Mouse (Mus musculus): ENCODE measurements around the gene Furin. TPM values are rescaled to one million over a fixed set of nuclear protein-coding genes. Genes with fewer than 3 reads are reported as not detected.

The Furin gene
- polyA plus RNA-seq, 1 experiment from 2014 or later: 13.2 TPM

DNA sequence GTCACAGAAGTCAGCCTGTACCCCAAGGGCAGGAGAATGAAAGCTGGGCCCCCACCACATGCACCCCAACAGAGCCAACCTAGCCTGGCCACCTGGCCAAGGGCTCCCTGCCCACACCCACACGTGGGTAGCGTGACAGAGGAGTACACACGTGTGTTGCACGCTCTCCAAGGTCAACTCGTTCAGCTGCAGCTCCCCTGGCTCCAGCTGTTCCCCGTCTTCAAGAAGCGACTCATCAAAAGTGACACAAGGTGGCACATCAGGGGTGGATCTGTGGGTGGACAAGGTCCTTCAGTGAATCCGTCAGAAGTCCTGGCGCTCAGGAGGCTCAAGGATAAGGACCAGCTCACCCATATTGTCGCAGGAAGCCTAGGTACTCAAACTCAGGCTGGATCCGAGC lies 22.3 kb downstream of the Furin start:
- no peak for ATAC-seq (ENCODE audit: insufficient number of reproducible peaks, insufficient read depth, low FRiP score, low TSS enrichment, low read depth)

DNA sequence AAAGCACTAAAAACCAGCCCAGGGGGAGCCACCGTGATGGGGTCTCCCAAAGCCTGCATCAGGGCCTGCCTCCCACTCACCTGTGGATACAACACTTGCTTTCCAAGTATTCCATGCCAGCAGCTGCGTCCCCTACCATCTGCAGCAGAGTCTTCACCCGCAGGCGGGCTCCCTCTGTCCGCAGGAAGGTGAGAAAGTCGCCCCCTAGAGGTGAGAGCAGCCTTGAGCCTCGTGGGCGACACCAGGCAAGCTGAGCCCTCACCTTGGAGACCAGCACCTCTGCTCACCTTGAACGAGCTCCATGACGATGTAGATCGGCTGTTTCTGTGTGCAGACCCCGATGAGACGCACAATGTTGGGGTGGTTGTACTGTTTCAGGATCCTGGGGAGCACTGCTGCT lies 25.7 kb downstream of the Furin start:
- no peaks in the 10 kb centered on the region for H3K9me3 ChIP-seq
- no peak overlapping the region for H3K27ac ChIP-seq
- H3K9ac ChIP-seq (replicated peaks): no peak overlapping the region
- H3K36me3 ChIP-seq: peaks cover 41% of the 10 kb centered on the region
- no peaks in the 10 kb centered on the region for H3K4me1 ChIP-seq (replicated peaks)
- no peak for ATAC-seq (ENCODE audit: insufficient number of reproducible peaks, insufficient read depth, low FRiP score, low TSS enrichment, low read depth)
- H3K4me3 ChIP-seq (replicated peaks): no peak overlapping the region
- WGBS: 65% methylated on average over 13 of the region's 13 CpGs
- peaks cover 20% of the 10 kb centered on the region; the same call in 1 of the 2 replicates for H3K27me3 ChIP-seq
- no peak overlapping the region for H3K4me2 ChIP-seq

More for the DNA sequence above, 22.3 kb downstream of the Furin start:
- Histone ChIP-seq H3K9ac (replicated peaks) (0 out of 2 replicates have a peak overlapping the region, but pooled peaks have one; percentile 37), H3K9me3 (no peaks in the 10 kb centered on the region), H3K4me2 (no peak overlapping the region), H3K27ac (no peak overlapping the region), H3K36me3 (peaks cover 41% of the 10 kb centered on the region), H3K27me3 (peaks cover 20% of the 10 kb centered on the region; the same call in 1 of the 2 replicates), H3K4me1 (replicated peaks) (peaks cover 17% of the 10 kb centered on the region), H3K4me3 (replicated peaks) (no peak overlapping the region)
- 72% methylated on average over 11 of the region's 11 CpGs for WGBS

- no peak overlapping the region for H3K4me3 ChIP-seq (replicated peaks)
- peaks cover 36% of the 10 kb centered on the region for H3K36me3 ChIP-seq
- H3K27me3 ChIP-seq: peaks cover 15% of the 10 kb centered on the region; the same call in 1 of the 2 replicates
- WGBS: 33% methylated on average over 6 of the region's 6 CpGs
- no peaks in the 10 kb centered on the region for H3K4me1 ChIP-seq (replicated peaks)
- H3K9ac ChIP-seq (replicated peaks): no peak overlapping the region
- ATAC-seq (ENCODE audit: insufficient number of reproducible peaks, insufficient read depth, low FRiP score, low TSS enrichment, low read depth): no peak
- H3K4me2 ChIP-seq: no peak overlapping the region
- H3K27ac ChIP-seq: no peak overlapping the region
- no peaks in the 10 kb centered on the region for H3K9me3 ChIP-seq
Measured at GRCm38 (mm10) chr7:80377471-80377870, 27.8 kb downstream of the Furin start.

GRCm38 (mm10) chr7:80376192-80376591 lies 29.0 kb downstream of the Furin start:
- Histone ChIP-seq H3K27ac (no peak overlapping the region), H3K27me3 (0 out of 2 replicates have a peak, but pooled peaks cover 2% of the 10 kb centered on the region), H3K4me2 (no peak overlapping the region), H3K9me3 (no peaks in the 10 kb centered on the region), H3K4me1 (replicated peaks) (no peaks in the 10 kb centered on the region), H3K4me3 (replicated peaks) (no peak overlapping the region), H3K9ac (replicated peaks) (no peak overlapping the region), H3K36me3 (peaks cover 23% of the 10 kb centered on the region)
- WGBS: 87% methylated on average over 10 of the region's 10 CpGs
- ATAC-seq (ENCODE audit: insufficient number of reproducible peaks, insufficient read depth, low FRiP score, low TSS enrichment, low read depth): no peak

GRCm38 (mm10) chr7:80375376-80376039 lies 29.7 kb downstream of the Furin start:
- no peaks in the 10 kb centered on the region for H3K9me3 ChIP-seq
- ATAC-seq (ENCODE audit: insufficient number of reproducible peaks, insufficient read depth, low FRiP score, low TSS enrichment, low read depth): no peak
- no peaks in the 10 kb centered on the region for H3K27me3 ChIP-seq
- no peak overlapping the region for H3K4me3 ChIP-seq (replicated peaks)
- H3K27ac ChIP-seq: no peak overlapping the region
- H3K4me1 ChIP-seq (replicated peaks): no peaks in the 10 kb centered on the region
- H3K36me3 ChIP-seq: peaks cover 18% of the 10 kb centered on the region; the same call in 1 of the 2 replicates
- 82% methylated on average over 9 of the region's 9 CpGs for WGBS
- no peak overlapping the region for H3K9ac ChIP-seq (replicated peaks)
- no peak overlapping the region for H3K4me2 ChIP-seq

- H3K27ac ChIP-seq: no peak overlapping the region
- no peaks in the 10 kb centered on the region for H3K9me3 ChIP-seq
- no peak overlapping the region for H3K4me3 ChIP-seq (replicated peaks)
- H3K9ac ChIP-seq (replicated peaks): no peak overlapping the region
- H3K4me2 ChIP-seq: no peak overlapping the region
- WGBS: 86% methylated on average over 3 of the region's 3 CpGs
- no peaks in the 10 kb centered on the region for H3K27me3 ChIP-seq
- peaks cover 6% of the 10 kb centered on the region for H3K4me1 ChIP-seq (replicated peaks)
- peaks cover 14% of the 10 kb centered on the region; the same call in 1 of the 2 replicates for H3K36me3 ChIP-seq
- ATAC-seq (ENCODE audit: insufficient number of reproducible peaks, insufficient read depth, low FRiP score, low TSS enrichment, low read depth): no peak
Measured at GRCm38 (mm10) chr7:80374733-80375132, 30.5 kb downstream of the Furin start.

DNA sequence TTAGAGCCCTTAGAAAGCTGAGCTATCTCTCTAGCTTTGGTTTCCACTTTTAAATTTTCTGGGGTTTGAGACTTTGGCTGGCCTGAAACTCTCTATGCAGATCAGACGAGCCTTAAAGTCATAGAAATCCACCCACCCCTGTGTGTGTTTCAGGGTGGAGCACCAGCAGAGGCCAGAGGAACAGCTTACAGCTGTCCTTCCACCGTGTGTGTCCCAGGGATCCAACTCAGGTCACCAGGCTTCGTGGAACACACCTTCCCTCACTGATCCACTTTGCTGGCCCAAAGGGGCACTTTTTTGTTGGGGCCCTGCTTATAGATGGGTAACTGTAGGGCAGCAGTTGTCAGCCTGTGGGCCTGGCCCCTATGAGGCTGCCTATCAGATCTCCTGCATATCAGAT lies 31.0 kb downstream of the Furin start:
- H3K4me1 ChIP-seq (replicated peaks): peaks cover 10% of the 10 kb centered on the region
- no peak overlapping the region for H3K4me3 ChIP-seq (replicated peaks)
- H3K9ac ChIP-seq (replicated peaks): no peak overlapping the region
- H3K27me3 ChIP-seq: no peaks in the 10 kb centered on the region
- H3K36me3 ChIP-seq: peaks cover 9% of the 10 kb centered on the region; the same call in 1 of the 2 replicates
- no peaks in the 10 kb centered on the region for H3K9me3 ChIP-seq
- no peak overlapping the region for H3K27ac ChIP-seq
- 60% methylated on average over 3 of the region's 3 CpGs for WGBS
- ATAC-seq (ENCODE audit: insufficient number of reproducible peaks, insufficient read depth, low FRiP score, low TSS enrichment, low read depth): no peak
- H3K4me2 ChIP-seq: no peak overlapping the region

DNA sequence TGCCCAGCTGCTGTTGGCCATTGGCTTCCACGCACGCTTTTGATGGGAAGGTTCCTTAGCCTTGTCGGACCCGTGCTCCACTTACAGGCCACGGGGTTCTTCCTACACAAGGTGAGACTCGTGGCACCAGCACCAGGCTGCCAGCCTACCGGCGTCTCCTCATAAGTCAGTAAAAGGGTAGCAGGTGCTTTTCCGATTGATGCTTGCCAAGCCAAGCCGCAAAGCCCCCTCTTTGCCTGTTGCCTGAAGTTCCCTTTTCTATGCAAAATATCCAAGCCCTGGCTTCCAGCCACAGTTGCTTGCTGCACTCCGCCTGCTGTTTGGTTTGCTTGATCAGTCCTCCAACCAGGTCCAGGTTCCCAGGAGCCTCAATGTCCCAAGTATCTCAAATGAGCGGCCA lies 31.4 kb downstream of the Furin start:
- H3K4me1 ChIP-seq (replicated peaks): peaks cover 14% of the 10 kb centered on the region
- H3K4me3 ChIP-seq (replicated peaks): no peak overlapping the region
- no peaks in the 10 kb centered on the region for H3K9me3 ChIP-seq
- 83% methylated on average over 12 of the region's 12 CpGs for WGBS
- peaks cover 8% of the 10 kb centered on the region; the same call in 1 of the 2 replicates for H3K36me3 ChIP-seq
- no peaks in the 10 kb centered on the region for H3K27me3 ChIP-seq
- no peak overlapping the region for H3K27ac ChIP-seq
- H3K4me2 ChIP-seq: no peak overlapping the region
- H3K9ac ChIP-seq (replicated peaks): no peak overlapping the region
- ATAC-seq (ENCODE audit: insufficient number of reproducible peaks, insufficient read depth, low FRiP score, low TSS enrichment, low read depth): no peak

GRCm38 (mm10) chr7:80373352-80373751 lies 31.9 kb downstream of the Furin start:
- peaks cover 7% of the 10 kb centered on the region for H3K36me3 ChIP-seq
- no peak overlapping the region for H3K27ac ChIP-seq
- H3K9me3 ChIP-seq: no peaks in the 10 kb centered on the region
- no peak for ATAC-seq (ENCODE audit: insufficient number of reproducible peaks, insufficient read depth, low FRiP score, low TSS enrichment, low read depth)
- WGBS: 70% methylated on average over 4 of the region's 4 CpGs
- no peak overlapping the region for H3K9ac ChIP-seq (replicated peaks)
- no peaks in the 10 kb centered on the region for H3K27me3 ChIP-seq
- H3K4me1 ChIP-seq (replicated peaks): peaks cover 18% of the 10 kb centered on the region
- H3K4me3 ChIP-seq (replicated peaks): no peak overlapping the region
- no peak overlapping the region for H3K4me2 ChIP-seq

GRCm38 (mm10) chr7:80372667-80373066 lies 32.6 kb downstream of the Furin start:
- no peak overlapping the region for H3K9ac ChIP-seq (replicated peaks)
- peaks cover 19% of the 10 kb centered on the region for H3K4me1 ChIP-seq (replicated peaks)
- H3K4me2 ChIP-seq: no peak overlapping the region
- H3K4me3 ChIP-seq (replicated peaks): no peak overlapping the region
- ATAC-seq (ENCODE audit: insufficient number of reproducible peaks, insufficient read depth, low FRiP score, low TSS enrichment, low read depth): no peak
- H3K27me3 ChIP-seq: no peaks in the 10 kb centered on the region
- H3K36me3 ChIP-seq: peaks cover 11% of the 10 kb centered on the region
- WGBS: 62% methylated on average over 2 of the region's 2 CpGs
- H3K27ac ChIP-seq: no peak overlapping the region
- H3K9me3 ChIP-seq: no peaks in the 10 kb centered on the region

- peaks cover 19% of the 10 kb centered on the region for H3K4me1 ChIP-seq (replicated peaks)
- no peak overlapping the region for H3K4me2 ChIP-seq
- 91% methylated on average over 3 of the region's 3 CpGs for WGBS
- no peaks in the 10 kb centered on the region for H3K27me3 ChIP-seq
- H3K4me3 ChIP-seq (replicated peaks): no peak overlapping the region
- H3K27ac ChIP-seq: no peak overlapping the region
- no peaks in the 10 kb centered on the region for H3K9me3 ChIP-seq
- no peak for ATAC-seq (ENCODE audit: insufficient number of reproducible peaks, insufficient read depth, low FRiP score, low TSS enrichment, low read depth)
- H3K36me3 ChIP-seq: peaks cover 16% of the 10 kb centered on the region
- H3K9ac ChIP-seq (replicated peaks): no peak overlapping the region
Measured at GRCm38 (mm10) chr7:80372166-80372565, 33.1 kb downstream of the Furin start.

Measured in limb, embryonic 12.5 days (tissue).